Mouse (Mus musculus): ENCODE data around the gene Oxgr1.

DNA sequence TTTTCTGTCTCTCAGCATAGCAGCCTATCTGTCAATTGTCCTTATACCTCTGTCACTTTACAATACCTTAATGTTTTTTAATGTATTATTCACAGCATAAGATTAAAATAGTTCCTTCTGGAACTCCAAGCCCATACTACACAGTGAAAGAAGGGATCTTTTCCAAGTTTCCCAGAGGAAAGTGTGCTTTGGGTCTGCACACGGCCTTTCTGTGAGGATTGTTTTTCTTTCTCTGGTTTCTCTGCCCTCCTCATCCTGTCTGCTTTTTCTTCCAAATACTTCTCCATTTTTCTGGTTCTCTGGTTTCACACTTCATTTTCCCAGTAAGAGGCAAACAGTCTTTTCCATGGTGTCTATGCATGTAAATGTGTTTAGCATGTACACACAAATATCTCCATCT is 48.2 kb upstream of the Oxgr1 start:
- TF ChIP-seq CTCF (IDR thresholded peaks at IDR 0.05; ENCODE audit: low read depth, low read length) (no peak), POLR2A (IDR thresholded peaks at IDR 0.05; ENCODE audit: insufficient read depth, low read length) (no peak)
